Mouse (Mus musculus): ENCODE measurements around the gene Hcfc1. TPM values are rescaled to one million over a fixed set of nuclear protein-coding genes. Genes with fewer than 3 reads are reported as not detected.

Hcfc1 gene
- 40.2 and 44.7 TPM in 2 replicates for polyA plus RNA-seq (2015; fragmentation: Nextera tagmentation; extraction: Ambion mirVana)

DNA sequence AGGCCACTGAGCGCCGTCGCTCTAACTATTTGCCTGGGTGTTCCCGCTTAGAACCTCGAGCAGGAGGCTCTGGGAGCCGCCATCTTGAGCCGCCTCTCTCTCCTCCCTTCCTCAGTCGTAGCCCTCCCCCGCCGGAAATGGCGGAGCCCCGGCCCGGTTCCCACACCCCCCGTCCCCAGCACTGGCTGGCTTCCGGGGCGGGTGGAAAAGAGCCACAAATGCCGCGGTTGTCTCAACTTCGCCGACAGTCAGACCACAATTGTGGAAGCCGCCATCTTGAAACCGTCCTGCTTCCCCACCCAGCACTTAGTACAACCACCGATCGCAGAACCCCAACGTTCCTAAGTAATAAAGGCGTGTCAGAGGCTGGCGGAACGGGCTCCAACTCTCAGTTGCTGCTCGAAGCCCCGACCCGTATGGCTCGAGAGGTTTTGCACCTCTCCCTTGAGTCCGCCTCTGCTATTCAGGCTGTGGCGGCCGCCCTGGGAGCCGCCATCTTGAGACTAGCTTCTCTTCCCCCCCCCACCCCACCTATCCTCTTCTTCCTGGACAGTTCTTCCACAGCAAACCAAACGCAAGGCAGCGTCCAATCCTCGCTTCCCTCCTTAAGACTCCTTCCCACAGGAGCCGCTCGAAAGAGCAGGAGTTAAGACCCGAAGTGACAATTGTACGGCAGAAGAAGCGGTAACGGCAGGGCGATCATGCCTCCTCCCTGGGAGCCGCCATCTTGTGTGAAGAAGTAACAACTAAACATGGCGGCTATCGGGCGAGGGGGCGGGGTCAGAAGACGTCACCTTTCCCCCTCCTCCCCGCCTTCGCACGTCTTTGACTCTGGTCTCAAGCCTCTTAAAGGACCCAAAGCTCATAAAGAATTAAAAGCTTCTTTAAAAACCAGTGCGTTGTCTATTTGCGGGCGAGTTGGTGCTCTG, at the start of gene Hcfc1:
Gene Hcfc1 (minus strand): TSS at position 110 of the 929 bp plus-strand sequence.
- H3K27ac ChIP-seq, result peak within 1 kb of the TSS; percentile 99
- H3K4me3 ChIP-seq, result peak within 1 kb of the TSS; percentile 60
- H3K4me2 ChIP-seq, result peak within 1 kb of the TSS; percentile 58
- H3K9ac ChIP-seq, result peak within 1 kb of the TSS; percentile 64
- peaks cover 6% of the 10 kb centered on the region; the same call in 1 of the 2 replicates for H3K27me3 ChIP-seq
- H3K9me3 ChIP-seq, result no peaks in the 10 kb centered on the region
- 17% methylated on average over 58 of the region's 58 CpGs for WGBS
- ATAC-seq (ENCODE audit: insufficient number of reproducible peaks, low FRiP score, low TSS enrichment, low read depth), result peak; percentile 81
- H3K36me3 ChIP-seq, result no peaks in the 10 kb centered on the region
- peaks cover 18% of the 10 kb centered on the region; the same call in 1 of the 2 replicates for H3K4me1 ChIP-seq

DNA sequence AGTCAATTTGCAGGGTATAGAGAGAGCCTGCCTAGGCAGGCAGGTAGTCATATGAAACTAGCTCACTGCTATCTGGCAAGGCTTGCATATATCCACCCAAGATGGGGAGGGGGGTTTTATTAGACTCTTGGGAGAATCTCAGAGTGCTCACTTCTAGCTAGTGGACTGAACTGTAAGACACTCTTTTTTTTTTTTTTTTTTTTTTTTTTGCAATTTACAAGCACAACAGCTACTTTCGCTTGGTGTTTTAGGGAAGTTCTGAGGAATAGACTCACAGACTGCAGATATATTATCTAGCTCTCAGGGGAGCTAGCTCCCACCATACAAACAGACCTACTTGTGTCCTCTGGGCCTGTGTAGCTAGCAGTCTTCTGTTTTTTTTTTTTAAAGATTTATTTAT, 48.4 kb upstream of the Hcfc1 start:
- H3K9me3 ChIP-seq, result no peaks in the 10 kb centered on the region
- H3K36me3 ChIP-seq, result peaks cover 17% of the 10 kb centered on the region
- no peak overlapping the region for H3K27ac ChIP-seq
- no peak overlapping the region for H3K4me2 ChIP-seq
- WGBS, result 79% methylated on average over 1 of the region's 1 CpGs
- no peaks in the 10 kb centered on the region for H3K4me1 ChIP-seq
- H3K9ac ChIP-seq, result no peak overlapping the region
- no peak for ATAC-seq (ENCODE audit: insufficient number of reproducible peaks, low FRiP score, low TSS enrichment, low read depth)
- no peak overlapping the region for H3K4me3 ChIP-seq
- H3K27me3 ChIP-seq, result no peaks in the 10 kb centered on the region

DNA sequence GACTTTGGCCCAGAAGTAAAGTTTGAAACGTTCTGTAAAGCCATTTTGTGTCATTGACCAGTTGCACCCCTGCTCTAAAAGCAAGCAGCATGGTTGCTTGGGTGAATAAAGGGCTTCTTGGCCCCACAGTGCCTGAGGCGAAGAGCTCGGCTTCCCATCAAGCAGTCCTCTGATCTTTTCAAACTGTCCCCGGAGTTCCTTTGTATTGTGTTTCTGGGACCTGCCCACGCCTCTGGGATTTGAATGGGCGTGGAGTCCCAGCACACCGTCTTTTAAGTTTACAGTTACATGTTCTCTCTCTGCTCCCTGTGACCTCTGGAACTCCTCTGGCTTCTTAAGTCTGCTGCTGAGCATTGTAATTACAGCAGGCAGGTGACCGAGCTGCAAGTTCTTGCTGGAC, 41.9 kb upstream of the Hcfc1 start:
- H3K4me3 ChIP-seq, result no peak overlapping the region
- H3K9me3 ChIP-seq, result no peaks in the 10 kb centered on the region
- no peak overlapping the region for H3K27ac ChIP-seq
- H3K4me1 ChIP-seq, result no peaks in the 10 kb centered on the region
- 45% methylated on average over 8 of the region's 8 CpGs for WGBS
- H3K4me2 ChIP-seq, result no peak overlapping the region
- H3K27me3 ChIP-seq, result no peaks in the 10 kb centered on the region
- no peak overlapping the region for H3K9ac ChIP-seq
- H3K36me3 ChIP-seq, result no peaks in the 10 kb centered on the region
- no peak for ATAC-seq (ENCODE audit: insufficient number of reproducible peaks, low FRiP score, low TSS enrichment, low read depth)

DNA sequence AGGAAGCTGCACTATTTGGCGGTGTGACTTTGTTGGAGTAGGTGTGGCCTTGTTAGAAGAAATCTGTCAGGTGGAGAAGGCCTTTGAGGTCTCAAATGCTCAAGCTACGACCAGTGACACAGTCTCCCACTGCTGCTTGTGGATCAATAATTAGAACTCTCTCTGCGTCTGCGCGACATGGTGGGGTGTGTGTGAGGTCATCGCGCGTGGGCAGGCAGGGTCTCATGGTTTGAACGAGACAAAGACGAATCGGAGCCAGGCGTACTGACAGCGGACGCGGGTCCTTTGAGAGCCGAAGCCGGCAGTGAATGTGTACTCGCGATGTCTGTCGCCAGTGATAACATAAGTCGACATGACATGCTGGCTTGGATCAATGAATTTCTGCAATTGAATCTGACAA, 40.2 kb upstream of the Hcfc1 start:
- H3K9ac ChIP-seq, result no peak overlapping the region
- ATAC-seq (ENCODE audit: insufficient number of reproducible peaks, low FRiP score, low TSS enrichment, low read depth), result no peak

DNA sequence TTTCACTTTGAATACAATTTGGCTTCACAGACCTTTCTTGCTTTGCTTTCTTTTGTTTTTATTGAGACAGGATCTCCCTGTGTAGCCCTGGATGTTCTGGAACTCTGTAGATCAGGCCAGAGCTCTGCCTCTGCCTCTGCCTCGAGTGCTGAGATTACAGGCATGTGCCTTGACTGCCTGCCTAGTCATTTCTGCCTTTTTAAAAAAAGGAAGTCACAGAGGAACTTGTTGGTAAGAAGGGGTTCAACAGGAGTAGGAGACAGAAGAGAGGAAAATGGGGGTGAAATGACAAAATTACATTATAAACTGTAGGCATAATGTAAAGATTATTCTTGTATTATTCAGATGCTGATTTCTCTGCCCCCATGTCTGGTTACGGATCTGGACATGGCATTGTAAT, 37.5 kb upstream of the Hcfc1 start:
- Histone ChIP-seq H3K27me3 (no peaks in the 10 kb centered on the region), H3K4me1 (no peaks in the 10 kb centered on the region), H3K9ac (no peak overlapping the region), H3K4me2 (no peak overlapping the region), H3K36me3 (no peaks in the 10 kb centered on the region), H3K4me3 (no peak overlapping the region), H3K9me3 (no peaks in the 10 kb centered on the region), H3K27ac (no peak overlapping the region)
- 59% methylated on average over 2 of the region's 2 CpGs for WGBS
- no peak for ATAC-seq (ENCODE audit: insufficient number of reproducible peaks, low FRiP score, low TSS enrichment, low read depth)

More for the DNA sequence above, 40.2 kb upstream of the Hcfc1 start:
- no peaks in the 10 kb centered on the region for H3K36me3 ChIP-seq
- no peaks in the 10 kb centered on the region for H3K9me3 ChIP-seq
- 88% methylated on average over 21 of the region's 21 CpGs for WGBS
- no peaks in the 10 kb centered on the region for H3K27me3 ChIP-seq
- no peak overlapping the region for H3K27ac ChIP-seq
- H3K4me1 ChIP-seq, result no peaks in the 10 kb centered on the region
- no peak overlapping the region for H3K4me2 ChIP-seq
- no peak overlapping the region for H3K4me3 ChIP-seq

DNA sequence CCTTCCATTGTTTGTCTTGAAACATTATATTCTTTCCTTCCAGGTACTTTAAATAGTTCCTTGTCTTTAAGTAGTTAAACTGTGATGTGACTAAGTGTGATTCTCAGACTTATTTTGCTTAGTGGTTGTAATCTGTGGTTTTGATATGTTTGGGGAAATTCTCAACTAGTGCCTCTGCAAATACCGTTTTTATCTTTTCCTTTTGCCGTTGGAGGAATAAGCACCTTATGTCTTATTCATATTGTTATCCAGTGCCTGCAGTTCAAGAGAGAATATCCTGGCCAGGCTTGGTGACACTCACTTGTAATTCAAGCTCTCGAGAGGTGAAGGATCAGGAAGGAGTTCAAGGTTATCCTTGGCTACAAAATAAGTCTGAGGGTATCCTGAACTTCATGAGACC, 34.9 kb upstream of the Hcfc1 start:
- Histone ChIP-seq H3K9me3 (no peaks in the 10 kb centered on the region), H3K27ac (no peak overlapping the region), H3K36me3 (no peaks in the 10 kb centered on the region), H3K4me3 (no peak overlapping the region), H3K9ac (no peak overlapping the region), H3K4me2 (no peak overlapping the region), H3K4me1 (no peaks in the 10 kb centered on the region), H3K27me3 (no peaks in the 10 kb centered on the region)
- ATAC-seq (ENCODE audit: insufficient number of reproducible peaks, low FRiP score, low TSS enrichment, low read depth), result no peak
- WGBS, result 81% methylated on average over 3 of the region's 3 CpGs

DNA sequence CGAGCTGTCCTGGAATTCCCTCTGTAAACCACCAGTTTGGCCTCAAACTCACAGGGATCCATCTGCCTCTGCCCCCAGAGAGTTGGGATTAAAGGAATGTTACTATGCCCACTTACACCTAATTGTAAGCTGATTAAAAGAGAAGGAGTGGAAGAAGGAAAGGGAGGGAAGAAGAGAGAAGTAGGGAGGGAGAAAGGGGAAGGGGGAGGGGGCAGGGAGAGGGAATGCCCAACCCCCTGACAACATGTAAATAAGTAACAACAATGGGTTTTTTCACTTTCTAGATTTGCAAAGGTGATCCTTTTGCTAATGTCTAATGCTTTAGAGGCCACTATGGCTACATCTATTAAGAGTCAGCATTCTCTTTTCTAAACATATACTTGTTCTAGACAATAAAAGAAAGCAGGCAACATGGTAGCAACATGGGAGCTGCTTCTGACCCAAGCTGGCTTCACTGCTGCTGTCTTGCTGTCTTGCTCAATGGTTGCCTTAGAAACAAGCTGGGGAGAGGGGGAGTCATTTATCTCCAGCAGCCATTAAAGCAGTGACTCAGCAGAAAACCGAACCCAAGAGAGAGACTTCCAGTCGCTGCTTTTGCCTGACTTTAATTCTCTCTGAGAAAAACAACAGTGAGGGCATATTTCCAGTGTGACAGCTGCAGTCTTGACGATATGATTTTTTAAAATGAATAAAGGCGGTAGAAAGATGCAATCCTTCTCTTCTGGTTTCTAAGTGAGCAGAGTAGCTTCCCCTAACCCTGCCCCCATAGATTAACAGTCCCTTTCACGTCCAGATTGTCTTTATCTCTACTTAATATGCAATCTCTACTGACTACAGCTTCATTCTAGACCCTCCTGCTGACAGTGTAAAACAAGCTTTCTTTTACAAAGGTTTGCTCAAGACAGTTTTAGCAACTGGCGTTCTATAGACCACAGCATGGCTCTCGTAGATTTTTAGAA, 33.0 kb upstream of the Hcfc1 start:
- no peaks in the 10 kb centered on the region for H3K9me3 ChIP-seq
- no peak overlapping the region for H3K9ac ChIP-seq
- H3K4me2 ChIP-seq, result no peak overlapping the region
- ATAC-seq (ENCODE audit: insufficient number of reproducible peaks, low FRiP score, low TSS enrichment, low read depth), result no peak
- no peaks in the 10 kb centered on the region for H3K27me3 ChIP-seq
- H3K36me3 ChIP-seq, result no peaks in the 10 kb centered on the region
- no peak overlapping the region for H3K4me3 ChIP-seq
- H3K4me1 ChIP-seq, result no peaks in the 10 kb centered on the region
- H3K27ac ChIP-seq, result no peak overlapping the region
- WGBS, result 36% methylated on average over 8 of the region's 8 CpGs

DNA sequence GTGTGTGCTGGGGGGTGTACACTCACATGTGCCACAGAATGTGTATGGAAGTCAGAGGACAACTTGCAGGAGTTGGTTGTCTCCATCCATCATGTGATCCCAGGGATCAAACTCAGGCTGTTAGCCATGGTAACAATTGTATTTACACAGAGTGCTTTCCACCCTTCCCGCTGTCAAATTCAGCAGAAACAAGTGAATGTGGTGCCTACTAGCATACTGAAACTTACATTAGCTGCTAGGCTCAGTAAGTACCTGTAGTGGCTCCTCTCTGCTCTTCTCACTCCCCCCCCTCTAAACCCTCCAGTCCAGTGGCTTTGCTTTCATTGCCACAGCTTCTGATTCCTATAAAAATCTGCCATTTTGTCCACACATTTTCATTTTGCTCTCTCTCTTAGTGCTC, 11.6 kb upstream of the Hcfc1 start:
- H3K36me3 ChIP-seq, result no peaks in the 10 kb centered on the region
- H3K4me1 ChIP-seq, result no peaks in the 10 kb centered on the region
- no peak overlapping the region for H3K4me3 ChIP-seq
- no peak overlapping the region for H3K27ac ChIP-seq
- 75% methylated on average over 1 of the region's 1 CpGs for WGBS
- no peaks in the 10 kb centered on the region for H3K27me3 ChIP-seq
- H3K9me3 ChIP-seq, result no peaks in the 10 kb centered on the region
- H3K9ac ChIP-seq, result no peak overlapping the region
- no peak overlapping the region for H3K4me2 ChIP-seq
- no peak for ATAC-seq (ENCODE audit: insufficient number of reproducible peaks, low FRiP score, low TSS enrichment, low read depth)

DNA sequence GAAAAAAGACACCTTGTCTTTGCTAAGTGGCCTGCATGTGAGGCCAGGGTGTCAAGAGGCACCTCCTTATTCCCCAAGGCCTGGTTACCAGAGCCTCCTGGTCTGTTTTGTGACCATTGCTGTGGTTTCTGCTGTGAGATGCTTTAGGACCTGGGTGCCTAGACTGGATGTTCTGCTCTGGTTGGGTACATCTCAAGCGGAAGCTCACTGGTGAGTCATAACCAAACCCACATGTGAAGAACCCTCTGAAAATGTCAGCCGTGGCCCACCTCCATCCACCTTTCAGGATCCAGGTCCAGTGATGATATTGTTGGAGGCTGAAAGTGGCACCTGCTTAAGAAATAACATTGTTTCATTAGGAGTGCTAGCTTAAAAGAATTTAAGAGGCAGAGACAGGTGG, 10.1 kb upstream of the Hcfc1 start:
- Histone ChIP-seq H3K4me2 (no peak overlapping the region), H3K9me3 (no peaks in the 10 kb centered on the region), H3K27me3 (no peaks in the 10 kb centered on the region), H3K4me1 (no peaks in the 10 kb centered on the region), H3K27ac (no peak overlapping the region), H3K4me3 (no peak overlapping the region), H3K36me3 (no peaks in the 10 kb centered on the region), H3K9ac (no peak overlapping the region)
- ATAC-seq (ENCODE audit: insufficient number of reproducible peaks, low FRiP score, low TSS enrichment, low read depth), result no peak
- WGBS, result 85% methylated on average over 2 of the region's 2 CpGs

DNA sequence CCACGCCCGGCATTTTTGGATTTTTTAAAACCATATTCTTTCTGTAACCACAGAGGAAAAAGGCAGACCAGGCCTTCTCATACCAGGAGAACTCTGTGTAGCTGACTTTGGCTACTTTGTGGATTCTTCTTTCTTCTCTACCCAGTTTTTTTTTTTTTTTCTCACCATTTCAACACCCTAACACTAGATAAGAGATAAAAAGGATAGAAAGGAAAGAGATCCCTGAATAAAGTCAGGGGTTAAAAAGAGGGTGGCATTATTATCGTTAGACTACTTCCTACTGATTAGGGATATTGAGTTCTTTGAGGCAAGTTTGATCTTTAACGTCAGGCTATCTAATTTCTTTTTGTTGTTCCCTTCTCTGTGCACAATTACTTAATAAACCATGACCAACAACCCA, 6.6 kb upstream of the Hcfc1 start:
- Histone ChIP-seq H3K27me3 (no peaks in the 10 kb centered on the region), H3K4me2 (no peak overlapping the region), H3K27ac (no peak overlapping the region), H3K36me3 (no peaks in the 10 kb centered on the region), H3K4me3 (no peak overlapping the region), H3K9ac (no peak overlapping the region), H3K9me3 (no peaks in the 10 kb centered on the region), H3K4me1 (no peaks in the 10 kb centered on the region)
- WGBS, result 74% methylated on average over 4 of the region's 4 CpGs
- ATAC-seq (ENCODE audit: insufficient number of reproducible peaks, low FRiP score, low TSS enrichment, low read depth), result no peak

DNA sequence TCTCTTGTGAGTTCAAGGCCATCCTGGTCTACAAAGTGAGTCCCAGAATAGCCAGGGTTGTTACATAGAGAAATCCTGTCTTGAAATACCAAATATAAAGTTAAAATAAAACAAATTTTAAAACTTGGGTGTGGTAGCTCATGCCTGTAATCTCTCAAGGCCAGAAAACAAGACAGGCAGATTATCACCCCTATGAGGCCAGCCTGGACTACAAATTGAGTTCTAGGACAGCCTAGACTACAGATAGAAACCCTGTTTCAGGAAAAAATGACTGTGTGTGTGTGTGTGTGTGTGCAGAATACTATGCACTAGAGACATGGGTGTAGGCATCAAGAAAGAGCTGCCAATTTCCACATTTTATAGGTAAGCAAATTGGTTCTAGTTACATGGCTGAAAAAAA, 4.6 kb upstream of the Hcfc1 start:
- no peak overlapping the region for H3K9ac ChIP-seq

DNA sequence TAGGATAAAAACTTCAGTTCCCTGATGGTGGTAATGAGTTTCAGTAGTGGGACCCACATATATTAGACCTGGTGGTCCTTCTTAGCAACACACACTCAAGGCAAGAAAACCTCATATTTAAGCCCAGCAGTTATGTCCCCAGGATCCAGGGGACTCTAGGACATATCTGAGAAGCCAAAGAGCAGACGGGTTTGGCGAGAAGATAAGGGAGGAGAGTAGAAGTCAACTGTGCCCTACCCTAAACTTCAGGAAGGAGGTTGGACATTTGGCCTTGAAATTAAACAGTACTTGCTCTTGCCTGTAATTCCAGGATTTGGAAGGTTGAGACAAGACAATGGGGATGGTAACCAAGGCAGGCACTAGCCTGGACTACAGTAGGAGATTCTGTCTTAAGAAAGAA, 3.6 kb upstream of the Hcfc1 start:
- Histone ChIP-seq H3K27me3 (peaks cover 6% of the 10 kb centered on the region; the same call in 1 of the 2 replicates), H3K4me2 (no peak overlapping the region), H3K9me3 (no peaks in the 10 kb centered on the region), H3K9ac (no peak overlapping the region), H3K36me3 (no peaks in the 10 kb centered on the region), H3K27ac (no peak overlapping the region), H3K4me3 (no peak overlapping the region), H3K4me1 (no peaks in the 10 kb centered on the region)
- WGBS, result 89% methylated on average over 2 of the region's 2 CpGs
- ATAC-seq (ENCODE audit: insufficient number of reproducible peaks, low FRiP score, low TSS enrichment, low read depth), result no peak

More for the DNA sequence above, 4.6 kb upstream of the Hcfc1 start:
- Histone ChIP-seq H3K36me3 (no peaks in the 10 kb centered on the region), H3K4me2 (no peak overlapping the region), H3K9me3 (no peaks in the 10 kb centered on the region), H3K27ac (no peak overlapping the region), H3K4me3 (no peak overlapping the region), H3K4me1 (no peaks in the 10 kb centered on the region), H3K27me3 (peaks cover 6% of the 10 kb centered on the region; the same call in 1 of the 2 replicates)
- no peak for ATAC-seq (ENCODE audit: insufficient number of reproducible peaks, low FRiP score, low TSS enrichment, low read depth)

Measured in limb, embryonic 15.5 days (tissue).